Mouse (Mus musculus): ENCODE measurements around the gene Dok3.

The Dok3 gene

GRCm38 (mm10) chr13:55522730-55523129, 6.4 kb downstream of the Dok3 start:
- no peak for TF ChIP-seq GATA4 (IDR thresholded peaks at IDR 0.05; ENCODE audit: insufficient replicate concordance, low read length)

DNA sequence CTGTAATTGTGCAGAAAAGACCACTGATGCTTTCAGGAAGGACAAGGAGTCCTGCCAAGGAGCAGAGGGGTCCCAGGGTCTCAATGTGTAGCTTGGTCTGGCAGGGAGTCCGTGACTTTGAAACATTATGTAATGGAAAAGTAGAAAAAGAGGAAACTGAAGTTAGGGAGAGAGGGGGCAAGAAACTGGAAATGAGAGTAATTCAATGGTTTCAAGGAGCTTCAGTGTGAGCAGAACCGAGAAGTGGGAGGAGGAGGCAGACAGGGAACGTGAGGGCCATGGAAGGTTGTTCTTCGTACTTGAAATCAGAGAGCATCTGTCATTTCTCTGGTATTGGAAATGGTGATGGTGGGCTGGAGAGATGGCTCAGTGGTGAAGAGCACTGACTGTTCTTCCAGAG, 9.5 kb downstream of the Dok3 start:
- no peak for TF ChIP-seq GATA4 (IDR thresholded peaks at IDR 0.05; ENCODE audit: insufficient replicate concordance, low read length)

- no peak for TF ChIP-seq GATA4 (IDR thresholded peaks at IDR 0.05; ENCODE audit: insufficient replicate concordance, low read length)
These were observed 12.1 kb downstream of the Dok3 start for GRCm38 (mm10) chr13:55516955-55517354.

DNA sequence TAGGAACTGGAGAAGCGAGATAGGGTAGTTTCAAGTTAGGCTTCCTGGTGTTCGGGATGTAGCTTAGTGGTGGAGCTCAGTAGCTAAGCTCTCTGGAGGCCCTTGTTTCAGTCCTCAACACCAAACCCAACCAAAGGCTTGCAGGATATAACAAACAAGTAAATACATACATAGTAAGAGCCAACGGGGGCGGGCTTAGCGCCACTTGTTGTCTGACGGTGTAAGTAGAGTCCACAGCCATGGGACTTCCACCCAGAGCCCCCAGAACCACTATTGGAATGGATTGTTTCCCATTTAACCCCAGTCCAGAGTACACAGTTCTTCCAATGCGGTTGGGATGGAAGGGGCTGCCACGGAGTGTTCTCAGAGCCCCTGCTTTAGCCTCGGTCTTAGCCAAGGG, 15.3 kb downstream of the Dok3 start:
- TF ChIP-seq GATA4 (IDR thresholded peaks at IDR 0.05; ENCODE audit: insufficient replicate concordance, low read length), result no peak

- TF ChIP-seq GATA4 (IDR thresholded peaks at IDR 0.05; ENCODE audit: insufficient replicate concordance, low read length), result no peak; the same call in 1 of the 2 replicates
These were observed 15.9 kb downstream of the Dok3 start, which contains the start of gene Pdlim7 for GRCm38 (mm10) chr13:55513111-55513748. Gene Pdlim7 (minus strand): TSS chr13:55513676.

DNA sequence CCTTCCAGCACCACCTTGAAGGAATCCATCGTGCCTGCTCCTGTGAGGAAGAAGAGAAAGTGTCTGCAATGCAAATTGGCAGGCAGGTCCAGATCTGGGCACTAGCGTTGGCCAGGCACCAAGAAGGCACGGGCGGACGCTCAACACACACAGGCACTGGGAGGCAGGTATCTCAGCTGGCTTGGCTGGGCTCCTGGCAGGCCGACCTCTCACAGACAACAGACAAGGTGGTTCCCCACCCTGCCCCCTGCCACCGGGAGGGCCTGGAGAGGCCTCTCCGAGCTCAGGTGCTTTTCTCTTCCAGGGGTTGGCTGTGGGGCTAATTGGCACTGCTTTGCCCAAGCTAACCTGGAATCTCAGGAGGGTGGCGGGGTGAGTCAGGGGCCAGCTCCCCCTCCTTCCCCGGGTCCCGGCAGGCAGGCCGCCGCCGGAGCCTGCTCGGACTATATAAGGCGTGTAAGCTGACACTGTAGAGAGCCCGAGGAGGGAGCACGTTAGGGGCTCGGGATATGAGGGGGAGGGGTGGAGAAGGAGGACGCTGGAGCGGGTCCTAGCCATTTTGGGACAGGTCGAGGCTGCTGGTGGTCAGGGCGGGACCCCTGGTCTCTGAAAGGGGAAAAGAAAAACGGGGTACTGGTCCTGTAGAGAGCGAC, 16.6 kb downstream of the Dok3 start:
- no peak for TF ChIP-seq GATA4 (IDR thresholded peaks at IDR 0.05; ENCODE audit: insufficient replicate concordance, low read length)

- no peak for TF ChIP-seq GATA4 (IDR thresholded peaks at IDR 0.05; ENCODE audit: insufficient replicate concordance, low read length)
These were observed 17.6 kb downstream of the Dok3 start for GRCm38 (mm10) chr13:55511492-55511861.

DNA sequence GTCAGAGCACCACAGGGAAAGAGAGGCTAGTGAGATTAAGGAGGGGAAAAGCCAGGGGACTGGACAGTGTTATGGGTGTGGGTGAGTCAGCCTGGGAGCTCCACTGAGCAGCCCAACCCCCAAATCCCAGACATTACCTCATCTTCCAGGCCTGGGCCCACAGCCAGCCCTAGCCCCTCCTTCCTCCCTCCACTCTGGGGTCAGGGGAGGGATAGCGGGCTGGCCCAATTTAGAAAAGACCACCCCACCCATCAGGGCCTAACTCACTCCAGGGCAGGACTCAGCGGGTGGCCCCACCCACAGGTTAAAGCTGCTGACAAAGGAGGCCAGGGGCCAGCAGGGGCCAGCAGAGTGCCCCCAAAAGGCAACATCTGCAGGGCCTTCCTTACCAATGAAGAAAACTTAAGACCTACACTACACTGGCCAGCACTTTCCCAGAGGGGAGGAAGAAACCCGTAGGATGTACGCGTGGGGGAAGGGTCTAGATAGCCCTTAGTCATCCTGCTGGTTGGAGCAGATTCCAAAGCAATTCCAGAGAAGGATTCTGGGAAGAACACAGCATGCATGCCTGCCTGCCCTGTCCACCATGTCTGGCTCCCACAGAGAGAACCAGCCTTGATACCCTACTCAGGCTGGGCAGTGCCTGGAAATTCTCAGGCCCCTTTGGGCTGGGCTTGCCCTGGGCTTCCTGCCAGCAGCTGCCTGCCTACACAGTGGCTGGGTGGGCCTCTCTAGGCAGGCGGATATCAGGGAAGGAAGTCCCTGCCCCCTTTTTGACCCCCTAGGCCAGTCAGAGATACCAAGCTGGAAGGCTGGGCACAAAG, 18.2 kb downstream of the Dok3 start:
- peak; percentile 50; the same call in 1 of the 2 replicates for TF ChIP-seq GATA4 (IDR thresholded peaks at IDR 0.05; ENCODE audit: insufficient replicate concordance, low read length)

GRCm38 (mm10) chr13:55510332-55510667, 18.8 kb downstream of the Dok3 start:
- no peak for TF ChIP-seq GATA4 (IDR thresholded peaks at IDR 0.05; ENCODE audit: insufficient replicate concordance, low read length)

DNA sequence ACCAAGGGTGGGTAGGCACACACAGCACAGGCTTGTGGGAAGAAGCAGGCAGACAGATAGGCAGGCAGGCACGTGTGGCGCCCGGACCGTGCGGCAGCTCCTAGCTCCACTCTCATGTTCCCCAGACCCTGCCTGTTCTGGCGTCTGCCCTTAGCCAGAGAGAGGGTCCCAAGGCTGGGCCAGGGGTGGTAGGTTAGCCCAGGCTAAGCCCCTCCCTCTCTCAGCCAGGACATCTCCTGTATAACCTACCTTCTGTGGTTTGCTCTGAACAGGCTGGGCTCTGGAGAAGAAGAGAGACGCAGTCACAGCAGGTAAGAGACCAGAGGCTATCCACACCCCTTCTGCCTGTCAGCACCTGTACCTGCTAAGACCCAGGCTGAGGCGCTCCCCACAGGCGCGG, 20.6 kb downstream of the Dok3 start:
- no peak for TF ChIP-seq GATA4 (IDR thresholded peaks at IDR 0.05; ENCODE audit: insufficient replicate concordance, low read length)

DNA sequence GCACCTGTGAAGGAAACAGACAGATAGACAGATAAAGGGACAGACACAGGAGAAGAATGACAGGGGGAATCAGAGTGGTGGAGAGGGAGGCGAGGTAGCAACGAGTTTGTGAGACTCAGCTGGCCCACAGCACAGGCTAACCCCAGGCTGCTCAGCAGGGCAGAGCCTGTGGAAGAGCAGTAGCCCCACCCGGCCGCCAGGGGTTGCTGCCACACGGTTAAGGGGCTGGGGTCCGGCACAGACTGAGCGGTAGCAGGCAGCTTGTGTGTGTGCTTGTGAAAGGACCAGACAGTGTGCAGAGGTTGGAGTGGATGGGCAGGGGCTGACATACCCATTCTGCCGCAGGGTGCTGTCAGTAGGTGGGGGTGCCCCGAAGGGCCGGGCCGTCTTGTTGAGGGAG, 21.2 kb downstream of the Dok3 start:
- no peak for TF ChIP-seq GATA4 (IDR thresholded peaks at IDR 0.05; ENCODE audit: insufficient replicate concordance, low read length)

GRCm38 (mm10) chr13:55506697-55507096, 22.4 kb downstream of the Dok3 start:
- no peak for TF ChIP-seq GATA4 (IDR thresholded peaks at IDR 0.05; ENCODE audit: insufficient replicate concordance, low read length)

DNA sequence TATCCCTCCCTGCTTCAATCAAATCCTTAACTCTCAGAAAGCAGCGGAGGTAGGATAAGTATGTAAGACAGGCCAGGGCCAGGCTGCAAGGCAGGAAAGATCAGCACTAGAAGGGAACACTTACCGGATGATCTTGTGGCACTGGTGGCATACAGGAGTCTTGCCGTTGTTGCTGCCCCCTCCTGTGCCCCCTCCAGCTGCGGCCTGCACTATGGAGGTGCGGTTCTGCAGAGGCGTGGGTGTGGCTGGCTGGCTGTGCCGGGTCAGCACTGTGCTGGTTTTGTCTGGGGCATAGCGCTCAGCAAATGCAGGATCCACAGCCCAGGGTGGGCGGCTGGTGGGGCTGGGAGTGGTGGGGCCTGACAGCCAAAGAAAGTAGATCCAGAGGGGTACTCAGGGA, 23.3 kb downstream of the Dok3 start:
- no peak for TF ChIP-seq GATA4 (IDR thresholded peaks at IDR 0.05; ENCODE audit: insufficient replicate concordance, low read length)

DNA sequence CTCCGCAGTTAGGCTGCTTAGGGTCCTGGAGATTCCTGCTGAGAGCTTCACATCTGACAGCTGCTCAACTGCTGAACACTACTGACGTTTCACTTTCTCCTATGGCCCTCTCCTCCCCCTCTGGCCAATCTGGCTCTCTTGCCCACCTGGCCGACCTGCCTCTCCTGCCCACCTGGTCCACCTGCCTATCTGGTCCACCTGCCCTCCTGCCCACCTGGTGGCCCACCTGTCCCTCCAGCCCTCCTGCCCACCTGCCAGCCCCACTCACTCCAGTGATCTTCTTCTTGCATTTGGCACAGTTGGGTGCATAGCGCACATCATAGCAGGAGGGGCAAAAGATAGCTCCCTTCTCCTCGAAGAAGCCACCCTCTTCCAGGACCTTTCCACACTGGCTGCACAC, 24.7 kb downstream of the Dok3 start:
- no peak for TF ChIP-seq GATA4 (IDR thresholded peaks at IDR 0.05; ENCODE audit: insufficient replicate concordance, low read length)

- TF ChIP-seq GATA4 (IDR thresholded peaks at IDR 0.05; ENCODE audit: insufficient replicate concordance, low read length), result no peak
These were observed 26.7 kb downstream of the Dok3 start for GRCm38 (mm10) chr13:55502405-55502804.

GRCm38 (mm10) chr13:55500575-55500974, 28.5 kb downstream of the Dok3 start:
- no peak for TF ChIP-seq GATA4 (IDR thresholded peaks at IDR 0.05; ENCODE audit: insufficient replicate concordance, low read length)

Measured in liver, adult (tissue).